ENCODE assay signal across 11 mouse cellular contexts in the genomic region with DNA sequence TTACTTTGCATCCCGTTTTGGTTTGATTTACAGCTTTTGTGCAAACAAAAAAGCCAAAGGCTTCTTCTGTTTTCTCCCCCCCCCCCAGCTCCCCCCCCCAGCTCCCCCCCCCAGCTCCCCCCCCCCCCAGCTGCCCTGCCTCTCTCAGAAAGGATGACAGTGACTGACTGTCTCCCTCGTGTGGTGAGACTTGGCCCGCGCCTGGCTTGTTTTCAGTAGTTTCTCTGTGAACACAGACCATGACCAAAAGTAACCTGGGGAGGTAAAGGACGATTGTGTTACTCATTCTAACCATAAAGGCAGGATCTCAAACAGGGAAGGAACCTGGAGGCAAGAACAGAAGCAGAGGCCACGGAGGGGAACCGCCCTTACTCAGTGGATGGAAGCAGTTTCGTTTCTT. TPM values are rescaled to one million over a fixed set of nuclear protein-coding genes. Genes with fewer than 3 reads are reported as not detected.
DNase-seq lines count a peak whose midpoint lies in the region; ATAC-seq and TF ChIP-seq lines count a peak whose summit lies in the region.
"Had no signal": no experiment of that assay in that cellular context is flagged by ENCODE, and none has a peak within 500 bp of the region (broad histone marks: within the 10 kb centered on the region; RNA-seq: fewer than 3 reads in every experiment).

No protein-coding gene starts in this region.

- TF ChIP-seq EP300 in lung, postnatal 0 days (IDR thresholded peaks at IDR 0.05): no peak

- WGBS in limb, embryonic 11.5 days: 64% methylated on average over 8 of the region's 8 CpGs
- WGBS in limb, embryonic 10.5 days: 66% methylated on average over 8 of the region's 8 CpGs
- WGBS in embryonic facial prominence, embryonic 14.5 days: 57% methylated on average over 8 of the region's 8 CpGs
- 38% methylated on average over 8 of the region's 8 CpGs for whole genome bisulfite sequencing in lung, postnatal 0 days

- peak; percentile 42 for DNase-seq in limb, embryonic 11.5 days (ENCODE audit: low spot score)
- DNase-seq in limb, embryonic 10.5 days (ENCODE audit: low spot score): no peak
- DNase-seq in ES-CJ7 (ENCODE audit: low read depth, low spot score): peak; percentile 33
- peak; percentile 44 to 58 for DNase-seq in adrenal gland, adult 18-20 months (ENCODE audit: low spot score in 2 of 2)
- peak; percentile 33 for DNase-seq in embryonic facial prominence, embryonic 14.5 days (ENCODE audit: low spot score)
- DNase-seq in lung, postnatal 0 days (ENCODE audit: low spot score): peak; percentile 50
- no peak for DNase-seq in frontal cortex, postnatal 36 days (ENCODE audit: low spot score in 2 of 2)
- no peak for DNase-seq in frontal cortex, postnatal 10 days (ENCODE audit: low spot score in 2 of 2)

- H3K27me3 ChIP-seq in limb, embryonic 11.5 days (ENCODE audit: control insufficient read depth, insufficient read depth, low read length): no peaks in the 10 kb centered on the region
- H3K27me3 ChIP-seq in limb, embryonic 10.5 days (ENCODE audit: low read depth, poor library complexity, severe bottlenecking): no peaks in the 10 kb centered on the region
- no peaks in the 10 kb centered on the region for H3K27me3 ChIP-seq in embryonic facial prominence, embryonic 14.5 days (replicated peaks; ENCODE audit: control insufficient read depth, insufficient read depth, low read length)
- no peaks in the 10 kb centered on the region for H3K27me3 ChIP-seq in lung, postnatal 0 days (replicated peaks; ENCODE audit: insufficient read depth, low read length)
- H3K27me3 ChIP-seq: embryonic facial prominence, embryonic 12.5 days had no signal

- H3K9ac ChIP-seq in limb, embryonic 11.5 days (ENCODE audit: low read length): no peak overlapping the region
- H3K9ac ChIP-seq in embryonic facial prominence, embryonic 14.5 days (ENCODE audit: low read depth, low read length): no peak overlapping the region
- no peak overlapping the region for H3K9ac ChIP-seq in lung, postnatal 0 days (replicated peaks; ENCODE audit: low read depth)
- H3K9ac ChIP-seq: embryonic facial prominence, embryonic 12.5 days had no signal

- H3K4me1 ChIP-seq in limb, embryonic 11.5 days (ENCODE audit: control insufficient read depth, insufficient read depth, low read length): peaks cover 3% of the 10 kb centered on the region; the same call in 1 of the 2 replicates
- peaks cover 10% of the 10 kb centered on the region; the same call in 1 of the 2 replicates for H3K4me1 ChIP-seq in limb, embryonic 10.5 days
- no peaks in the 10 kb centered on the region for H3K4me1 ChIP-seq in embryonic facial prominence, embryonic 14.5 days (ENCODE audit: control insufficient read depth, insufficient read depth, low read length)
- no peaks in the 10 kb centered on the region for H3K4me1 ChIP-seq in lung, postnatal 0 days (ENCODE audit: insufficient read depth, low read depth, low read length)

- ATAC-seq in limb, embryonic 11.5 days (ENCODE audit: insufficient number of reproducible peaks, low FRiP score, low TSS enrichment, low read depth): no peak
- no peak for ATAC-seq in embryonic facial prominence, embryonic 14.5 days (ENCODE audit: low read depth)
- no peak for ATAC-seq in lung, postnatal 0 days

- no peak overlapping the region for H3K4me3 ChIP-seq in limb, embryonic 11.5 days (ENCODE audit: low read depth, low read length)
- no peak overlapping the region for H3K4me3 ChIP-seq in limb, embryonic 10.5 days
- no peak overlapping the region for H3K4me3 ChIP-seq in embryonic facial prominence, embryonic 14.5 days (ENCODE audit: low read depth, low read length)
- no peak overlapping the region for H3K4me3 ChIP-seq in lung, postnatal 0 days (ENCODE audit: low read depth, low read length)
- H3K4me3 ChIP-seq: embryonic facial prominence, embryonic 12.5 days had no signal

- no peak overlapping the region for H3K4me2 ChIP-seq in limb, embryonic 11.5 days (ENCODE audit: low read depth, severe bottlenecking)
- no peak overlapping the region for H3K4me2 ChIP-seq in embryonic facial prominence, embryonic 14.5 days (ENCODE audit: low read depth, low read length)
- H3K4me2 ChIP-seq in lung, postnatal 0 days (replicated peaks; ENCODE audit: low read depth, low read length): no peak overlapping the region
- H3K4me2 ChIP-seq: embryonic facial prominence, embryonic 12.5 days had no signal

- H3K27ac ChIP-seq in limb, embryonic 11.5 days (replicated peaks; ENCODE audit: low read depth, low read length): no peak overlapping the region
- H3K27ac ChIP-seq in limb, embryonic 10.5 days: no peak overlapping the region
- H3K27ac ChIP-seq in embryonic facial prominence, embryonic 14.5 days (replicated peaks; ENCODE audit: low read depth, low read length): no peak overlapping the region
- H3K27ac ChIP-seq in lung, postnatal 0 days (ENCODE audit: low read length): no peak overlapping the region
- H3K27ac ChIP-seq: embryonic facial prominence, embryonic 12.5 days had no signal

- peak; percentile 67 for TF ChIP-seq CTCF in lung, postnatal 0 days (IDR thresholded peaks at IDR 0.05)

- no peaks in the 10 kb centered on the region for H3K9me3 ChIP-seq in limb, embryonic 11.5 days (ENCODE audit: control insufficient read depth, low read length)
- no peaks in the 10 kb centered on the region for H3K9me3 ChIP-seq in limb, embryonic 10.5 days (replicated peaks)
- no peaks in the 10 kb centered on the region for H3K9me3 ChIP-seq in embryonic facial prominence, embryonic 14.5 days (ENCODE audit: control insufficient read depth, low read length)
- no peaks in the 10 kb centered on the region for H3K9me3 ChIP-seq in lung, postnatal 0 days (ENCODE audit: low read length)
- H3K9me3 ChIP-seq: embryonic facial prominence, embryonic 12.5 days had no signal

- H3K36me3 ChIP-seq in limb, embryonic 11.5 days (ENCODE audit: control insufficient read depth, insufficient read depth, low read length): peaks cover 7% of the 10 kb centered on the region; the same call in 1 of the 2 replicates
- peaks cover 68% of the 10 kb centered on the region for H3K36me3 ChIP-seq in limb, embryonic 10.5 days
- peaks cover 38% of the 10 kb centered on the region for H3K36me3 ChIP-seq in embryonic facial prominence, embryonic 14.5 days (ENCODE audit: control insufficient read depth, insufficient read depth, low read length)
- peaks cover 23% of the 10 kb centered on the region for H3K36me3 ChIP-seq in lung, postnatal 0 days (ENCODE audit: insufficient read depth, low read length)

RNA-seq across cellular contexts. Expression of gene Tex29, which starts 52.0 kb away (rescaled TPM):
- not detected in 2 replicates for polyA plus RNA-seq in limb, embryonic 11.5 days (2014; fragmentation: Nextera tagmentation; extraction: Ambion mirVana)
- not detected in 2 replicates for polyA plus RNA-seq in limb, embryonic 10.5 days (2016; fragmentation: Nextera tagmentation; extraction: Ambion mirVana)
- under 1 TPM in 1 of 2 experiments, not detected in 1; 0.70 TPM for total RNA-seq in adrenal gland, adult 18-20 months (2021)
- not detected in 2 replicates for polyA plus RNA-seq in embryonic facial prominence, embryonic 14.5 days (2014; fragmentation: Nextera tagmentation; extraction: Ambion mirVana)
- polyA plus RNA-seq in lung, postnatal 0 days (2015; fragmentation: Nextera tagmentation; extraction: Ambion mirVana): 0.20 TPM in 1 of 2 replicates, not detected in the other
- total RNA-seq: left cerebral cortex, postnatal 10 days; neutrophil, adult 5-6 weeks had no signal

Comparison
In these comparisons a context has a peak if more than half of its experiments do, and no peak if none do; other contexts are left out.
1. DNase-seq: peak in limb, embryonic 11.5 days (single experiment), ES-CJ7 (single experiment), adrenal gland, adult 18-20 months (2 of 2), embryonic facial prominence, embryonic 14.5 days (single experiment) and lung, postnatal 0 days (single experiment); none in limb, embryonic 10.5 days (single experiment), frontal cortex, postnatal 36 days (0 of 2) and frontal cortex, postnatal 10 days (0 of 2).